Mouse (Mus musculus) layer of hippocampus, postnatal 36 days (tissue): ENCODE measurements around the gene G6pc. TPM values are rescaled to one million over a fixed set of nuclear protein-coding genes. Genes with fewer than 3 reads are reported as not detected.
A peak's percentile ranks its signal among the peaks of the same experiment; 100 is the strongest.
"Not testable (repeated sequence)": the region's sequence is repeated elsewhere in the genome, so short reads cannot be mapped to it uniquely, and the experiment has no call there.

Experiments
- DNase-seq, 2 experiments: peaks; one replicate each; pipeline ENCODE4 v3.0.0; 2022
- total RNA-seq, 2 experiments: library from RNA; stranded (reverse); gene quantifications; 2 replicates each; pipeline ENCODE4 v1.2.3; 2021

G6pc gene
- total RNA-seq, 2 experiments from 2014 or later: not detected

- DNase-seq: no peak
These were observed 9.7 kb upstream of the G6pc start for GRCm38 (mm10) chr11:101357505-101358182.

- no peak for DNase-seq
These were observed 7.6 kb upstream of the G6pc start for GRCm38 (mm10) chr11:101359776-101360175.

GRCm38 (mm10) chr11:101360651-101361113 is 6.7 kb upstream of the G6pc start:
- no peak for DNase-seq

- DNase-seq: no peak
These were observed 2.8 kb upstream of the G6pc start for GRCm38 (mm10) chr11:101364531-101364931.

GRCm38 (mm10) chr11:101370141-101370540 is 2.8 kb downstream of the G6pc start:
- DNase-seq: no peak

DNA sequence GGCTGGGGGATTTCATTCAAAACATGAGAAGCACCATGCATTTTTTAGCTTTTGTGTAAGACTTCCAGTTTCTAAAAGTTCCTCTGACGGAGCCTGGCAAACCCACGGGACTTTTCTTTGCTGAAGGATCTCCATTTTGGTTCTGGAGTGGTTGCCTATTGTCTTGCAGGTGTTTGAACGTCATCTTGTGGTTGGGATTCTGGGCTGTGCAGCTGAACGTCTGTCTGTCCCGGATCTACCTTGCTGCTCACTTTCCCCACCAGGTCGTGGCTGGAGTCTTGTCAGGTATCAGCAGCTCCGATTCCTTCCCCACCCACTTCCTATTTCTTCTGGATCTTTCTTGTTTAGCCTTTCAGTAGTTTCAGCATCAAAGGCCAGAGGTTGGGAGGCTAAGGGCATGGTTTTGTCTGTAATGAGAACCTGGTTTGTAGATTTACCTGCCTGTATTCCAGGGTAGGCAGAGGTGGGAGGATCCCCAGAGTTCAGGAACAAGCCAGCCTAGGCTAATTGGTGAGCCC is 7.1 kb downstream of the G6pc start:
- no peak for DNase-seq

DNA sequence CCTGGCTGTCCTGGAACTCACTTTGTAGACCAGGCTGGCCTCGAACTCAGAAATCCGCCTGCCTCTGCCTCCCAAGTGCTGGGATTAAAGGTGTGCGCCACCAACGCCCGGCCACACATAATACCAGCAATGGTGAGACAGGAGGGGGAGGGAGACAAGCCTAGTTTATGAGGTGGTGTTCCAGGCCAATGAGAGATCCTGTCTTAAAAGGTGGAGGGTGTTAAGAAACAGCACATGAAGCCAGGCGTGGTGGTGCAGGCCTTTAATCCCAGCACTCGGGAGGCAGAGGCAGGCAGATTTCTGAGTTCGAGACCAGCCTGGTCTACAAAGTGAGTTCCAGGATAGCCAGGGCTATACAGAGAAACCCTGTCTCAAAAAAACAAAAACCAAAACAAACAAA is 10.8 kb downstream of the G6pc start:
- not testable (repeated sequence) for DNase-seq

DNA sequence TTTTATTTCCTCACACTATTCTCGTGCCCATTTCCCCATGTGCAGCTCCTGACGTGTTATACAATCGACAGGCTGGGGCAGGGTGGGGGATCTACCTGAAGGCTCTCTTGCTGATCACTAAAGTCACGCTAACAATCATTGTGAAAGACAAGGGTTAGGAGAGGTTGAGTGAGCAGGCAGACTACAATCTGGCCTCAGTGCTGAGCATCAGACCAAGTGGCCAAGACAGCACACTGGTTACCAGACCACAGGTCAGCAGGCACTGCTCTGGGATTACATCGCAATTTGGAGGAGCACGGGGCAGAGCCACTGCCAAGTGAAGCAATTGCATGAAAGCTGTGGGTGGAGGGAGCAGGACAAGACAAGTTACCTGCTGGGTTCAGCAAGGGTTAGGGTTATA is 11.6 kb downstream of the G6pc start:
- DNase-seq: no peak

DNA sequence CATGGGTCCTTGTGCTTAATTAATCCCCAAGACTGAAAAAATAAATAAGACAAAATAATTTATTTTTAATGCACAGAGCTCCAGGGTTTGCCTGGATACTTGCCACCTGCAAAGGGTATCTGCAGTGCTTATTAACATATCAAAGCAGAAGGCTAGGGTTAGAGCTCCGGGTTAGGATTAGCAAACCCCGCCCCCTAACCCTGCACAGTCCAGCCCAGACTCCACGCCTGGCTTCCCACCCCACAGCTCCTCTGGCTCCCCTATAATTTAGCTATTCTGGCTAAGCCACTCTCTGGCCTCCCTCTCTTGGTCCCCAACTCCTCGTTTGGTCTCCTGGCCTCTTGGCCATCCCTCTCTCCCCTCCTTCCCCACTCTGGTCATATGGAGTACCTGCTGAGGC is 14.5 kb downstream of the G6pc start:
- no peak for DNase-seq

GRCm38 (mm10) chr11:101395110-101395509 is 27.7 kb downstream of the G6pc start:
- DNase-seq: peak; percentile 75 to 76

DNA sequence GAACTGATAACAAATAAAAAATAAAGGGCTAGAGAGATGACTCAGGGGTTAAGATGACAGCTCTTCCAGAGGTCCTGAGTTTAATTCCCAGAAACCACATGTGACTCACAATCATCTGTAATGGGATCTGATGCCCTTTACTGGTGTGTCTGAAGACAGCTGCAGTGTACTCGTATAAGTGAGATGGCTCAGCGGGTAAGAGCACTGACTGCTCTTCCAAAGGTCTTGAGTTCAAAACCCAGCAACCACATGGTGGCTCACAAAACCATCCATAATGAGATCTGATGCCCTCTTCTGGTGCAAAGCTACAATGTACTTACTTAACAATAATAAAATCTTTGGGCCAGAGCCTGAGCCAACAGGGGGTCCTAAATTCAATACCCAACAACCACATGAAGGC is 47.9 kb downstream of the G6pc start:
- no peak for DNase-seq

- DNase-seq: no peak
These were observed 49.2 kb downstream of the G6pc start for GRCm38 (mm10) chr11:101416433-101417100.

DNA sequence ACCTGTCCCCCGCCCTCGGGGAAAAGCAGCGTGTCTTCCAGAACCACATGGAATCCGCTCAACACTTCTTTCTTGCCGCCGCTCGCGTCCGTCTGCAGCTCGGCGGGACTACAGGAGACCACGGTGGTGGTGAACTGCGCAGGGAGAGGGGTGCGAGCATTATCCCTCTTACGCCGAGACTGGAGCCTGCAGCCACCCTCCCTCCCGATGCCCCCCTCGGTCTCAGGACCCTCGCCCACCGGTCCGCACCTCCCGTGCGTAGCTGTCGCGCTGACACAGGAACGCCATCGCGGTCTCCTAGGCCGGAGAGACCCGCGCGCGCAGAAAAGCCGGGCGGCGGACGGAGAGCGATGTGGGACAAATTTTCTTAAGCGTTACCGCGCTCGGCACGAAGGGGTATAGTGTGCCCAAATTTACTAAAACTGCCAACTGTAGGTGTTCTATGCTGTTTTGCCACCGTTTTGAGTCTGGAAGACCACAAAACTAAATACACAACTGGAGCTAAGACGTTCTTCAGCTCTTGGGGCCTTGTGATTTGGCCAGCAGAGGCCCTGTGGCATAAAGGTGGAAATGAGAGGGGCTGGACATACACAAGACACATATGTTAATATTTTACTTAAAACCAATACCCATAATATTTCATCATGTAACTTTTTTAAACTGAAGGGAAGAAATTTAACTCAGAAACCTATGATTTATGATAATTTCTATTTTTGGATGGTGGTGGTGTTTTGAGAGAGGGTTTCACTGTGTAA is 49.9 kb downstream of the G6pc start, which contains the start of gene Aarsd1:
TSS of gene Aarsd1 (minus strand) at position 515 of the 755 bp plus-strand sequence.
- peak; percentile 87 to 93 for DNase-seq

DNA sequence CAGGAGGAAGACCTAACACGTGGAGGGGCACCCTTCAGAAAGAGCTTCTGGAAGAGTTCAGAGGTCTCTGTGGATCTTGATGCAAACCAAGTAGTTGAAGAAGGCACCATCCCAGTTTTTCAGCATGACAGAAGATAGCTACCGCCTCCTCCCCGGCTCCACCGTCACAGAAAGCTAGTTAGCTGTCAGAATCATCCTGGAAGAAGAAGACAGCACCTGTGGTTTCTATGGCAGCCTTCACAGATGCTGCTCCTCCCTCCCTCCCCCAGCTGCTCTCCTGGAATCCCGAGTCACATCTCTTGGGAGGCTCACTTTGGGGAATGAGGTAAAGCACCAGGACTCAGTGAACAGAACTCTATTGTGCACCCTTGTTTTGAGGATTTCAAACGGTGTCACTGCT is 51.6 kb downstream of the G6pc start:
- no peak for DNase-seq

DNA sequence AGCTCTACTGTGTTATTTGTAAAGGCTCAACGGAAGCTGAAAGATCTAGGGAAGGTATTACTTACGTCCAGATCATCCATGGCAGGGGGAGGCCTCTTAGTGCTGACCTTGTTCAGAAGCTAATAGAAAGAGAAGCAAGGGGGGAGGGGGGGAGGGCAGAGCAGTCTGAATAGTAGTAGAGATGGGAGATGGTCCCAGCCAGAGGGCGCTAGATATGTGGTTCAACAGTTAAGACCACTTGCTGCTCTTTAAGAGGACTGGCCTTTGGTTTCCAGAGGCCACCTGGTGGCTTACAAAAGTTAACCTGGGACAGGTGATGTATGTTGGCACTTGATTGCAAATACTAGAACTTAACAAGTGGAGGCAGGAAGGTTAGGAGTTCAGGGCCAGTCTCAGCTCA is 52.2 kb downstream of the G6pc start:
- no peak for DNase-seq

DNA sequence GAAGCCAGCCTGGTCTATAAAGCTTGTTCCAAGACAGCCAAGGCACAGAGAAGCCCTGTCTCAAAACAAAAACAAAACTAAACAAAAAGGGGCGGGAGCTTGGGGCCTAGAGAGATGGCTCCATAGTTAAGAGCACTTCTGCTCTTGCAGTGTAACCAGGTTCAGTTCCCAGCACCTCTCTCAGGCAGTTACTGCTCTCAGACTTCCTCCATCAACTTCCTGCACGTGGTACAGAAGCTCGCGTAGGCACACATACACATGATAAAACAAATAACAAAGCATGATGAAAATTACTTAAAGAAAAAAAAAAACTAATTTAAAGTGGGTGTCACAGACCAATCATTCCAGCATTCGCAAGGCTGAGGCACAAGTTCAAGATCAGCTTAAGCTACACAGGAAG is 52.8 kb downstream of the G6pc start:
- no peak for DNase-seq

DNA sequence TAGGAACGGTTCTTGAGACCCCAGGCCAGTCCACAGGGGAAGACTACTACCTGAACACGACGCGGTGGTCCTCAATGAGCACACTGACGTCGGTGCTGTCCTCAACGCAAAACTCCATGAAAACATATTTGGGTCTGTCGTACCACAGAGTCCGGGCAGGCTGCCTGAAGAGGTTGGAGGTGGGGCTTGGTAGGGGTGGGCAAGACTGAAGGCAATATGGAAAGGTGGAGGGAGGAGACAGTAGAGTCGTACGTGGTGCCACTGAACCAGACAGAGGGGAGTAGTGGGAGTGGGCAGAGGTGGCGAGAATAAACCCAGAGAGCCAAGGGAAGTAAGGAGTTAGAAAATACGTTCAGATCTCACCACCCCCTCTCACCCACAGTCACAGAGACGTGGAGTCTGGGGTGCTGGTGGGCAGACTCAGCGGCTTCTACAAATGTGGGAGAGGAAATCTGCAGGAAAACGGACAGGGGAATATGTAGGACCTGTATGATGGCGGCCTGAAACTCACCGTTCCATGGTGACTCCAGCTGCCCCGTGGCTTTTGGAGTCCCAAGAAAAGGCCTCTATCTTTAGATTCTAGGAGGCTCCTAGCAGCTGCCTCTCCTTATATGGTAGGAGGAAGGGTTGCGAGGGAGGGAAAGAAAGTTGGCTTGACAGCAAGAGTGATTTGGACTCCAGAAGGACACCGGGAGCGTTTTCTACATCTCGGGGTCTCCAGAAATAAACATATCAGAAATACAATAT is 56.9 kb downstream of the G6pc start, which contains the start of gene Gm27029:
TSS of gene Gm27029 (minus strand) at position 692 of the 747 bp plus-strand sequence.
- DNase-seq: no peak

DNA sequence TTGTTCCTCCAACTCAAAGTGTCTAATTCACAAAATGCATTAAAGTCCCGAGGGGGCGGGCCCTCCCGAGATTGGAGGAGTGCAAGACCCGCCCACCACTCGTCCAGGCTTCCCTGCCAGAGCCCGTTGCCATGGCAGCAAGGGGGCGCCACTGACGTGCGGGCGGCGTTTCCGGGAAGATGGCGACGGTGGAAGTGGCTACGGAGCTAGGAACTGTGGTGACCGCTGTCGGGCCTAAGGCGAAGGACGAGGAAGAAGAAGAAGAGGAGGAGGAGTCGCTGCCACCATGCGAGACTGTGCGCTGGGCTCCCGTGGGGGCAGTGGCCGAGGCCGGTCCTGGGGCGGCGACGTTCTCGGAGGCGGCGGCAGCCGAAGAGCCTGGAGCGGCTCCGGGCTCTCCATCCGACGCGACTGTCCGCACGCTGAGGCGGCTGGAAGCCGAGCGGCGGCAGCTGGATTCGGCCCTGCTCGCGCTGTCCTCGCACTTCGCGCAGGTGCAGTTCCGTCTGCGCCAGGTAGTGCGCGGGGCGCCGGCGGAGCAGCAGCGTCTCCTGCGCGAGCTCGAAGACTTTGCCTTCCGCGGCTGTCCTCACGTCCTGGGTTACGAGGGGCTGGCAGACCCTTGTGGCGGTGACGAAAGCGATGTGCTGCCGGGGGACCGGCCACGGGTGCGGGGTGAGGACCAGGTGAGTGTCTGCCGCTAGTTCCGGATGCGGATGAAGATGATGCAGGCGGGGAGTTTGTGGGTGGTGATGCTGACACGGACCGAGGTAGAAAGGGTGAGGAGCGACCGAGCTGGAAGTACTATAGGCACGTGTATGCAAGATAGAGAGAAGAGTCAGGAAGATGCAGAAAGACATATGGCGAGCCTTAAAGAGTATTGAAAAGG is 57.8 kb downstream of the G6pc start, which contains the start of the genes Rundc1 and Ptges3l:
TSS of gene Rundc1 (plus strand) at position 161 of the 889 bp plus-strand sequence.
TSS of gene Ptges3l (minus strand) at position 409 of the 889 bp plus-strand sequence.
- peak; percentile 97 to 98 for DNase-seq

DNA sequence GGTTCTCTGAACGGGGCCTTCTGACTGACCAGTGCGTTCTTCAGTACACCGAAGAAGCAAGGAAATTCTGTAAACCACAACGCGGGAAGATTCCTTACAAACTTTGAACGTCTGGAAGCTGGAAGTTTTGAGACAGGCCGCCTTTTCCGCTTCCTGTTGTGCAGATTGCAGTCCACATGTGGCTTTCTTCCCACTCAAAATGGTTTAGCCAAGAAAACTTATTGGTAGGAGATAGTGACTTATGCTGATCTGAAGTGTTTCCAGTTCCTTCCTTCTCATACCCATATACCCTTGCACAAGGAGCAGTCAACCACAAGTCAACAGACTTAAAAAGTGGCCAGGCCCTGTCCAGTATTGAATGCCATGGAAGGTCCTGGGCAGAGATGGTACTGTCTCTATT is 58.8 kb downstream of the G6pc start:
- no peak for DNase-seq
